Mouse (Mus musculus) ES-E14 (cell line): ENCODE measurements around the gene Olfr435.

Experiments
- CHD2 ChIP-seq: IDR thresholded peaks from 2 replicates; pipeline ENCODE4 v1.6.1; 2014; ENCODE audit warnings: mild to moderate bottlenecking, low read depth, low read length, inconsistent platforms
- HCFC1 ChIP-seq: IDR thresholded peaks from 2 replicates; pipeline ENCODE4 v1.6.1; 2012; ENCODE audit warnings: low read length, inconsistent platforms, borderline replicate concordance; ENCODE audit not compliant: insufficient read depth
- MAFK ChIP-seq: IDR thresholded peaks from 2 replicates; pipeline ENCODE4 v1.6.1; 2014; ENCODE audit warnings: mild to moderate bottlenecking, low read depth, low read length, inconsistent platforms; ENCODE audit not compliant: insufficient read depth
- ZC3H11A ChIP-seq: IDR thresholded peaks from 2 replicates; pipeline ENCODE4 v1.6.1; 2012; ENCODE audit warnings: low read depth, mild to moderate bottlenecking, inconsistent platforms, low read length, borderline replicate concordance
- ZNF384 ChIP-seq: IDR thresholded peaks from 2 replicates; pipeline ENCODE4 v1.6.1; 2012; ENCODE audit warnings: low read depth, low read length, inconsistent platforms

DNA sequence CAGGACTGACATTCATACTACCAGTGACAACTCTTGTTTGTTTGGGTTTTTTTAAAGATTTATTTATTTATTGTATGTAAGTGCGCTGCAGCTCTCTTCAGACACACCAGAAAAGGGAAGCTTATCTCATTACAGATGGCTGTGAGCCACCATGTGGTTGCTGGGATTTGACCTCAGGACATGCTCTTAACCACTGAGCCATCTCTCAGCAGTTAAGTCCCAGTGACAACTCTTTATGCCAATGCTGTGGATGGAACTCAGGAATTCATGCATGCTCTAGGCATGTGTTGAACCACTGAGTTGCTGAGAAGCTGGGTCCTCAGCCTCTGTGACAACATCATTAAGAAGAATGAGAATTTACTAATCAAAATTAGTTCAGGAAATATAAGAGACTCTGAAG, 56.0 kb downstream of the Olfr435 start:
- TF ChIP-seq ZC3H11A (no peak), MAFK (no peak), ZNF384 (no peak), CHD2 (no peak), HCFC1 (no peak)
